Mouse (Mus musculus): Measurements from ENCODE around the gene Abcc9. TPM values are rescaled to one million over a fixed set of nuclear protein-coding genes. Genes with fewer than 3 reads are reported as not detected.

The Abcc9 gene
- polyA plus RNA-seq, 1 experiment from 2014 or later = 3.4 TPM

DNA sequence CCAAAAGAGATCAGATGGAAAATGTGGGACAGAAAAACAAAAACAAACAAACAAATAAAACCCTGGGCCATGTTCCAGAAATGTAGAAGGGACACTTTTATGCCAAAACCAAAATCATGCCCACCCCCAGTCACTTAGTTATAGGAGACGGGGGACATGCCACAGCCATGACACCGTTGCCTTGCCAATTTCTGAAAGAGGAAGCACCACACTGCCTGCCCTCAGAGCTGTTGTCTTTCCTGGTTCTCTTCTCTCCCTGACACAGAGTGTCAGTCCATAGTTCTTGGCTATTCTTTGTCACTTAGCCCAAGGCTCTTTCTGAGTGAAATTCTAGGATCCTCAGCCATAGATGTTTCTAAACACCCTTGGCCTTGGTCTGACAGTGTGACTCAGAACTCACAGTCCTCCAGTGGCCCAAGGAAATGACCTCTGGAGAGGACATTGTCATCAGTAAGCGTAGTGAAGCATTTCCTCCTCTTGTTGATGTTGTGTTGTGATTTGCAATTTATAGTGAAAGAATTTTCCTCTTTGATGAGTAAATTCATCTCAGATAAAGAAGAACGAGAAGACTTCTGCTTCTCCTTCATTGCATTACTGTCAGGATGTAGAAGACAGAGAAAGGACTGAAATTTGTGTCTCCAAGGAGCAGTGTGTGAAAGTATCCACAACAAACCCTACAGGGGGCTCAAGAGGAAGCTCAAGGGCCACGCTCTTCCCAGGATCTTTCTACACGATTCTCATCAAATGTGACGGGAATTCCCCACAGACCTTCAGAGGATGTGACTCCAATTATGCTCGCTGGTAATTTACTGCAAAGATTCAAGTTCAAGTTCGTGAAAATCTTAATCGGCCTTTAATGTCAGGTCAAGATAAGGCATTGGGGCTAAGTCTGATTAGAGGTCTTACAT is 143.1 kb downstream of the Abcc9 start:
- ATAC-seq (ENCODE audit: low read depth) = no peak
- Histone ChIP-seq H3K9me3 (no peaks in the 10 kb centered on the region), H3K27ac (replicated peaks) (no peak overlapping the region), H3K36me3 (no peaks in the 10 kb centered on the region), H3K27me3 (no peaks in the 10 kb centered on the region), H3K4me1 (replicated peaks) (no peaks in the 10 kb centered on the region), H3K9ac (no peak overlapping the region), H3K4me3 (no peak overlapping the region), H3K4me2 (no peak overlapping the region)
- 79% methylated on average over 10 of the region's 10 CpGs for WGBS

DNA sequence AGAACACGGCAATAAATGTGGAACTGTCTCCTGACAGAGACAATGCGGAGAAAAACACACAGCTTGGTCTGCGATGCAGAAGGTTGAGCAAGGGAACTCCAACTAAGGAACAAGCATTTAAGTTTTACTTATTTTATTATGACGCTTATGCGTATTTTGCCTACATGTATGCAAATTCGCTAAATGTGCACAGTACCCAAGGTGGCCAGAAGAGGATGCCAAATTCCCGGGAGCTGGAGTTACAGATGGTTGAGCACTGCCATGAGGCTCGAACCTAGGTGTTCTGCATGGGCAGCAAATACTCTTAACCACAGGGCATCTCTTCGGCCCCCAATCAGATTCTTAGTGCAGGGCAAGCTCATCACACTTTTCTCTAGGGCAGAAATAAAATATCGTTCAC is 144.0 kb downstream of the Abcc9 start:
- no peak for ATAC-seq (ENCODE audit: low read depth)
- 84% methylated on average over 10 of the region's 10 CpGs for WGBS
- no peak overlapping the region for H3K27ac ChIP-seq (replicated peaks)
- no peaks in the 10 kb centered on the region for H3K36me3 ChIP-seq
- no peaks in the 10 kb centered on the region for H3K9me3 ChIP-seq
- no peak overlapping the region for H3K9ac ChIP-seq
- no peaks in the 10 kb centered on the region for H3K4me1 ChIP-seq (replicated peaks)
- no peak overlapping the region for H3K4me2 ChIP-seq
- no peak overlapping the region for H3K4me3 ChIP-seq
- H3K27me3 ChIP-seq = no peaks in the 10 kb centered on the region

DNA sequence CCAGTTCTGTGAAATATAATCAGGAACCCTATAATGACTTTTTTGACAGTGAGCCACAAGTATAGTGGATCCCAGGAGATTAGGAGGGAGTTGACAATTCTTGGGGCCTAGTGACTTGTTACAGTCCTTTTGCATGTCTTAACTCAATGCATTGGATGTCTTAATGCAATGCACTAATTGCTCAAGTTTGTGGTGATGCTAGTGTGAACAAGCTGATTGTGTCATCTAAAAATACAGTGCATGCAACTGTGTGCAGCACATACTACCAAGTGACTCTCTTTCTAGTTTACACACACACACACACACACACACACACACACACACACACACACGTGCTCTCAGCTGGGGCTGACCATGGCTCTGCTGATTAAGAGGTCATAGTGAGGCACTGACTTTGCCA is 146.1 kb downstream of the Abcc9 start:
- WGBS = 71% methylated on average over 1 of the region's 1 CpGs
- H3K4me3 ChIP-seq = no peak overlapping the region
- no peak overlapping the region for H3K9ac ChIP-seq
- no peaks in the 10 kb centered on the region for H3K36me3 ChIP-seq
- H3K27me3 ChIP-seq = no peaks in the 10 kb centered on the region
- no peaks in the 10 kb centered on the region for H3K9me3 ChIP-seq
- H3K27ac ChIP-seq (replicated peaks) = no peak overlapping the region
- no peak overlapping the region for H3K4me2 ChIP-seq
- ATAC-seq (ENCODE audit: low read depth) = no peak
- no peaks in the 10 kb centered on the region for H3K4me1 ChIP-seq (replicated peaks)

DNA sequence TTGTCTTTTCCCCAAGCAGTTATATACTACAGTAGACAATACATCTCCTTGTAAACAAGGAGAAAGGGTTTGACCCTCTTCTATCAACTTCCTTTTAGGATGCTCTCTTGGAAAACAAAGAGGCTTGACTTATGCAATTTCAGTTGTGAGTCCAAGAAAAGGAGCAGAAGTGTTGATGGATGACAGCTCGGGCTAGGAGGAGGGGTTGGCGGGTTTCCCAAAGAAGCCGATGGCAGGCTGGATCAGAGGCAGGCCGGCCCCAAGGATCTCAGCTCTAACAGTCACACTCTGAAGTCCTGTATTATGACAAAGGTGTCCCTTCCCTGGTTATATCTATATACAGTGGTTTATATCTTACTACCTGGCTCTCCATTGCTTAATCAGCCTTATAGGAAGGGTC is 150.6 kb downstream of the Abcc9 start:
- WGBS = 81% methylated on average over 4 of the region's 4 CpGs

DNA sequence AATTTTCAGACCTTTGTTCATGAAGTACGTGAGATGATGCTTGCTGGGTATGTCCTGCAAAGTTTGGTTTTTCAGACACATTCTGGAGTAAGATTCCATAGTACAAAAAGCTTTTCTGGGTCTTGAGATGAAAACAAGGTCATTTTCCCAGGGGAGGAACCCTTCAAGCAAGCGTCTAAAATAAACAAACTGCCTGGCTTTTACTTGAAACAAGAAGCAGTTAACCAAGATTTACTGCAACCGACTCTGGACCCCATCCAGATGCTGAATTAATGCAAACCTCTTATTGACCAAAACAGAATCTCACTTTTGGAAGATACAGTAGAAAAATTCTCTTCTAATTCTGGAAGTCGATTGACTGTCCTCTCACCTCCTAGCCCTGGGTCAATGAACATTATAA is 151.2 kb downstream of the Abcc9 start:
- Histone ChIP-seq H3K4me2 (no peak overlapping the region), H3K4me1 (replicated peaks) (no peaks in the 10 kb centered on the region), H3K4me3 (no peak overlapping the region), H3K36me3 (no peaks in the 10 kb centered on the region), H3K27ac (replicated peaks) (no peak overlapping the region), H3K9ac (no peak overlapping the region), H3K9me3 (no peaks in the 10 kb centered on the region), H3K27me3 (no peaks in the 10 kb centered on the region)
- WGBS = 66% methylated on average over 4 of the region's 4 CpGs
- ATAC-seq (ENCODE audit: low read depth) = no peak

More for the DNA sequence above, 150.6 kb downstream of the Abcc9 start:
- Histone ChIP-seq H3K36me3 (no peaks in the 10 kb centered on the region), H3K4me3 (no peak overlapping the region), H3K4me2 (no peak overlapping the region), H3K4me1 (replicated peaks) (no peaks in the 10 kb centered on the region), H3K9ac (no peak overlapping the region), H3K9me3 (no peaks in the 10 kb centered on the region), H3K27me3 (no peaks in the 10 kb centered on the region), H3K27ac (replicated peaks) (no peak overlapping the region)
- no peak for ATAC-seq (ENCODE audit: low read depth)

DNA sequence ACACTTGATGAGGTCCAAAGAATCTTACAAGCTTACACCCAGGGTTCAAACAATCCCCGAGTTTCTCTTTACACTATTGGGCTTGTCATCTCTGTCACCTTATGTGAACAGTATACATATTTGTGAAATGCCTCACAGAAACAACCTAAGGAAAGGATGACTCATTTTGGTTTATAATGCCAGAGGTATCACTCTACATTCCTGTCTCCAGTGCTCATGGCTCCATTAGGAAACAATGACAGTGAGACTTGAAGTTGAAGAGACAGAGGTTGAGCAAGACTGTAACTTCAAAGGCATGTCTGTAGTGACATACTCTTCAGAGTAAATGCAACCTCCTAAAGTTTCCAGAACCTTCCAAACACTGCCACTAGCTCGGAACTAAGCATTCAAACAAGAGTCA is 153.7 kb downstream of the Abcc9 start:
- no peaks in the 10 kb centered on the region for H3K9me3 ChIP-seq
- H3K4me1 ChIP-seq (replicated peaks) = 0 out of 2 replicates have a peak, but pooled peaks cover 5% of the 10 kb centered on the region
- no peak overlapping the region for H3K9ac ChIP-seq
- WGBS = 90% methylated on average over 2 of the region's 2 CpGs
- ATAC-seq (ENCODE audit: low read depth) = no peak
- no peaks in the 10 kb centered on the region for H3K36me3 ChIP-seq
- no peak overlapping the region for H3K27ac ChIP-seq (replicated peaks)
- H3K4me2 ChIP-seq = no peak overlapping the region
- no peak overlapping the region for H3K4me3 ChIP-seq
- no peaks in the 10 kb centered on the region for H3K27me3 ChIP-seq

DNA sequence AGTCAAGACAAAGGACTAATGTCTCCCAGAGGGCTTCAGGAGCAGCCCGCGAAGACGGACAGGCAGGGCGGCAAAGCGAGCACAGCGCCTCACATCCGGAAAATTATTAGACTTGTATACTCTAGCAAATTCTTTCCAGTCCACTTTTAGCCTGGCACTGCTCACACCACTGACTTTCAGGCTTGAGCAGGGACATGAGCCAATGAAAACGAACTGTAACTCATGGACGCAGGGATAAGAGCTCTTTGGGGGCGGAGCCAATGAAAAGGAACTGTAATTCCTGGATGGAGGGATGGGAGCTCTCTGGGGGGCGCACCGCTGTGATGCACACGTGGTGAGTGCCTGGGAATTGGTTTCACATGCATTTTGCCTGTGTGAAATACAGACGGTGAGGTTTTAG is 157.0 kb downstream of the Abcc9 start:
- 52% methylated on average over 14 of the region's 14 CpGs for whole genome bisulfite sequencing
- Histone ChIP-seq H3K27me3 (no peaks in the 10 kb centered on the region), H3K27ac (replicated peaks) (no peak overlapping the region), H3K4me2 (0 out of 2 replicates have a peak overlapping the region, but pooled peaks have one; percentile 21), H3K4me1 (replicated peaks) (0 out of 2 replicates have a peak, but pooled peaks cover 5% of the 10 kb centered on the region), H3K9ac (no peak overlapping the region), H3K36me3 (no peaks in the 10 kb centered on the region), H3K4me3 (no peak overlapping the region), H3K9me3 (no peaks in the 10 kb centered on the region)
- ATAC-seq (ENCODE audit: low read depth) = no peak

DNA sequence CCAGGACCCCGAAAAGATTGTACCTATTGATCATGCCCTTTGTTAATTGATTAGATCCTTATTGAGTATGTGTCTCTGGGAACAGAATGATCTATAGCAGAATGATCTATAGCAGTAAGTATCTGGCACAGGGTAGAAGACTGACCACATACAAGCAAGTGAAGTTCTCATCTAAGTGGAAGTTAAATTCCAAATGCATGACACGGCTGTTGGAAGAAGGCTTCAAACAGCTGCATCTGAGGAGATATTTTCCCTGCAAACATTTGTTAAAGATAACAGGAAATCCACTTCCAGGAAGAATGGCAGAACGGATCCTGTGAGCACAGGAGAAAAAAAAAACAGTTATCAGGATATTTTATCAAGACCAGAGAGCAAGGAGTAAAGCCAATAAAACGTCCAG is 158.5 kb downstream of the Abcc9 start:
- Histone ChIP-seq H3K4me2 (no peak overlapping the region), H3K4me3 (no peak overlapping the region), H3K9ac (no peak overlapping the region), H3K4me1 (replicated peaks) (0 out of 2 replicates have a peak, but pooled peaks cover 5% of the 10 kb centered on the region), H3K27me3 (no peaks in the 10 kb centered on the region), H3K27ac (replicated peaks) (no peak overlapping the region), H3K36me3 (no peaks in the 10 kb centered on the region), H3K9me3 (no peaks in the 10 kb centered on the region)
- 78% methylated on average over 4 of the region's 4 CpGs for WGBS
- ATAC-seq (ENCODE audit: low read depth) = no peak

DNA sequence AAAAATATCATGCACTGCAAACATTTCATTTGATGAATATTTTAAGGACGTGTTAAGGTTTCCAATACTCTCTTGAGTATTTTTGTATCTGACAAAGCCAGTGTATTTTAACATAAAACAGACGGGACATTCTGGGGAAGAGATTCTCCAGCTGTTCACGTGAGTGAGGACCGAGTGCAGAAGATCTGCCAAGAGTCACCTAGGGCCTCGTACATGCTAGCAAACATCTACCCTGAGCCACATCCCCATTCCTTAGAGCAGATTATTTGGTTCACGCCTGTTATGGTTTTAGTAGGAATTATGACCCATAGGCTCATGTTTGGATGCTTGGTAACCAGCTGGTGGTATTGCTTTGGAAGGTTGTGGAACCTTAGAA is 159.3 kb downstream of the Abcc9 start:
- H3K9me3 ChIP-seq = no peaks in the 10 kb centered on the region
- no peak overlapping the region for H3K4me3 ChIP-seq
- no peaks in the 10 kb centered on the region for H3K36me3 ChIP-seq
- H3K27ac ChIP-seq (replicated peaks) = no peak overlapping the region
- H3K4me1 ChIP-seq (replicated peaks) = 0 out of 2 replicates have a peak, but pooled peaks cover 5% of the 10 kb centered on the region
- no peak overlapping the region for H3K4me2 ChIP-seq
- H3K27me3 ChIP-seq = no peaks in the 10 kb centered on the region
- ATAC-seq (ENCODE audit: low read depth) = no peak
- H3K9ac ChIP-seq = no peak overlapping the region
- WGBS = 89% methylated on average over 6 of the region's 6 CpGs

DNA sequence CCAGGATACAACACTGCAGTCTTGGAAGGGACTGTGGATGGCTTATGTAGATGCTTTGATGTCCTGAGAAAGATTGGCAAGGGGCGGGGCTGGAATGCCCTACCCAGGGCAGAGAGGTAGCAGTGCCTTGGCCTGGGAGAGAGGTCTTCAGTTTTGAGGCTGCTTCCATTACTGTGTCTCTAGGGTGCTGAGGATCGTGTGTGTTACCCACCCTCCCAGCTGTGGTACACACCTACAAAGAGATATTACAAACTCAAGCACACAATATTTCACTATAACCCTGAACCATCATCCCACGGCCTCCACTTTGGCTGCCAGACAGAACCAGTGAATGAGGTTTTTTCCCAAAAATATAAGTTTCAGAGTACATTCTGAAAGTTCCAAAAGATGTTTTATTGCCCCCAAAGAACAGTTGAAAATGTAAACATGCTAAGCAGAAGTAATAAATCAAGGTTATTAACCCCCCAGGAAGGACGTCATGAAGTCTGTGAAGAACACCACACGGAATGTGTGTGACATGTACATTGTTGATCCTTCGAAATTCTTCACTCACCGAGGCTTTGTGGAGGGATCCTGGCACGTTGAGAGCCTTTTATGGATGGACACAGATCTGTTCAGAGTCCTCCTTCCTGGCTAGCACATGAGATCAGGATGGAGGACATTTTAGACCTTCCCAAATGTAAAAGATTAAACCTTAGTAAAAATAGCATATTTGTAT is 159.9 kb downstream of the Abcc9 start:
- no peak for ATAC-seq (ENCODE audit: low read depth)
- Histone ChIP-seq H3K27me3 (no peaks in the 10 kb centered on the region), H3K4me2 (no peak overlapping the region), H3K9me3 (no peaks in the 10 kb centered on the region), H3K36me3 (no peaks in the 10 kb centered on the region), H3K27ac (replicated peaks) (no peak overlapping the region), H3K4me3 (no peak overlapping the region), H3K9ac (no peak overlapping the region), H3K4me1 (replicated peaks) (0 out of 2 replicates have a peak, but pooled peaks cover 5% of the 10 kb centered on the region)
- 77% methylated on average over 8 of the region's 8 CpGs for WGBS

DNA sequence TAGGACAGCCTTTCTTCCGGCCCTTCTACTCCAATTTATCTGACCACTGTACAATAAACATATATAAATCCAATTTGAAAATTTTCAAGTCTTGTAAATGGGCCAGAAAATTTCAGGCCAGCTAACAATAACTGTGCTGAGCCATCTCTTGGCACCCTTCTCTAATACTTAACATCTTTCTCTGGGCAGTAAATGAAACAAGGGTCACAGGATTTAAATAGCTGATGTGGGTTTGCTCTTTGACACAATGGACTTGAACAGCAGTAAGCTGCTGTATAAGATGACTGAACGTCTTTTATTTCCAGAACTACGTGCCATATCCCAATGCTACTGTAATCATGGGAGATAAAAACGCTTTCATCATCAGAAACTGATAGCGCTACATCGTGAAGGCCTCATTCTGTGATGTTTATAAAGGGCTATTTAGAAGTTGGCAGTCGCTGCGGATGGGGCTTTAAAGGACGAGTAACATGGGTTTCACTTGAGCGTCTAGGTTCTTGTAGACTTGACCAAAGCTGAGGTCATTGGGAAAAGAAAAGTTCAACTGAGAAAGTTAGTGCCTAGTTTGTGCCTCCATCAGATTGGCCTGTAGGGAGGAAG is 161.5 kb downstream of the Abcc9 start:
- Histone ChIP-seq H3K27ac (replicated peaks) (no peak overlapping the region), H3K9ac (no peak overlapping the region), H3K4me2 (no peak overlapping the region), H3K4me1 (replicated peaks) (0 out of 2 replicates have a peak, but pooled peaks cover 5% of the 10 kb centered on the region), H3K36me3 (no peaks in the 10 kb centered on the region), H3K27me3 (no peaks in the 10 kb centered on the region), H3K9me3 (no peaks in the 10 kb centered on the region), H3K4me3 (no peak overlapping the region)
- ATAC-seq (ENCODE audit: low read depth) = no peak
- 87% methylated on average over 10 of the region's 10 CpGs for WGBS

DNA sequence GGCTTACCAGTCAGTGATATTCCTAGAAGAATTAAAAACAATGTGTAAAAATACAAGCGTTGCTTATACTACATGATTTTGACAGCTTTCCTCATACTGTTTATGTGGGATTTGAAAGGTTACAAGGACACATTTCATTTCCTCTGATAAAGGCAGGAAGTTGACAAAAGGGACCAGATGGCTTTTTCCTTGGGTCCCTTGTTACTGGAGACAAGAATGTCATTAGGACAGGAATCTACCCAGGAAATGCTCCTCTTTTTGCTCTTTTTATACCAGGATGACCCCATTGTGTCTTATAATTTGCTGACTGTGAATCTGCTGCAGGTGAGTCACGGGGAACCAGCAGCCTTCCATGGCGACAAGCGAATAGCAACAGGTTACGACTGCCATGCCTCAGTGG is 162.0 kb downstream of the Abcc9 start:
- no peaks in the 10 kb centered on the region for H3K9me3 ChIP-seq

More for the DNA sequence above, 162.0 kb downstream of the Abcc9 start:
- Histone ChIP-seq H3K27me3 (no peaks in the 10 kb centered on the region), H3K4me2 (no peak overlapping the region), H3K4me1 (replicated peaks) (0 out of 2 replicates have a peak, but pooled peaks cover 3% of the 10 kb centered on the region), H3K27ac (replicated peaks) (no peak overlapping the region), H3K9ac (no peak overlapping the region), H3K36me3 (no peaks in the 10 kb centered on the region), H3K4me3 (no peak overlapping the region)
- 87% methylated on average over 5 of the region's 5 CpGs for WGBS
- no peak for ATAC-seq (ENCODE audit: low read depth)
